Comparison of ENCODE assay signal across 8 mouse cellular contexts in genomic region chr14:121800962-121801361, GRCm38 (mm10). TPM values are rescaled to one million over a fixed set of nuclear protein-coding genes. Genes with fewer than 3 reads are reported as not detected.
DNase-seq lines count a peak whose midpoint lies in the region; ATAC-seq and TF ChIP-seq lines count a peak whose summit lies in the region.
"Had no signal": no experiment of that assay in that cellular context is flagged by ENCODE, and none has a peak within 500 bp of the region (broad histone marks: within the 10 kb centered on the region; RNA-seq: fewer than 3 reads in every experiment).

No protein-coding gene starts in this region.

- H3K36me3 ChIP-seq in kidney, embryonic 16.5 days (ENCODE audit: insufficient read depth, low read length) = no peaks in the 10 kb centered on the region
- H3K36me3 ChIP-seq in small intestine, adult 2 months (ENCODE audit: control insufficient read depth, insufficient read depth, low read length) = no peaks in the 10 kb centered on the region
- H3K36me3 ChIP-seq: hindbrain, embryonic 15.5 days had no signal

- DNase-seq in kidney, adult 18-20 months = peak; percentile 45
- DNase-seq in MN1 (ENCODE audit: low spot score) = peak; percentile 25
- peak; percentile 44 to 68 for DNase-seq in cerebellum, postnatal 25 days
- DNase-seq in frontal cortex, postnatal 25 days (ENCODE audit: low spot score in 2 of 2) = no peak
- DNase-seq in spleen, adult 18-20 months = no peak

- no peak overlapping the region for H3K4me3 ChIP-seq in kidney, embryonic 16.5 days (ENCODE audit: low read length)
- H3K4me3 ChIP-seq in small intestine, adult 2 months (ENCODE audit: low read depth, low read length) = no peak overlapping the region
- H3K4me3 ChIP-seq: hindbrain, embryonic 15.5 days had no signal

- no peak overlapping the region for H3K9ac ChIP-seq in kidney, embryonic 16.5 days (replicated peaks; ENCODE audit: low read length)
- H3K9ac ChIP-seq: hindbrain, embryonic 15.5 days had no signal

- peaks cover 17% of the 10 kb centered on the region for H3K4me1 ChIP-seq in kidney, embryonic 16.5 days (ENCODE audit: insufficient read depth, low read length)
- H3K4me1 ChIP-seq in small intestine, adult 2 months (ENCODE audit: control insufficient read depth, insufficient read depth, insufficient read length, low read length) = 0 out of 2 replicates have a peak, but pooled peaks cover 4% of the 10 kb centered on the region

- TF ChIP-seq POLR2A in small intestine, adult 2 months (IDR thresholded peaks at IDR 0.05; ENCODE audit: low read depth, low read length) = no peak

- WGBS in kidney, embryonic 16.5 days = 30% methylated on average over 2 of the region's 2 CpGs
- 3% methylated on average over 2 of the region's 2 CpGs for WGBS in small intestine, adult 2 months

- peak; percentile 28; the same call in 1 of the 2 replicates for TF ChIP-seq CTCF in small intestine, adult 2 months (IDR thresholded peaks at IDR 0.05; ENCODE audit: extremely low read depth, insufficient read length, insufficient replicate concordance, low read depth, low read length)

- no peak overlapping the region for H3K4me2 ChIP-seq in kidney, embryonic 16.5 days (replicated peaks; ENCODE audit: low read depth, low read length)
- H3K4me2 ChIP-seq: hindbrain, embryonic 15.5 days had no signal

- no peak overlapping the region for H3K27ac ChIP-seq in kidney, embryonic 16.5 days (ENCODE audit: low read length)
- H3K27ac ChIP-seq in small intestine, adult 2 months (ENCODE audit: insufficient read depth, low read depth, low read length) = no peak overlapping the region
- H3K27ac ChIP-seq: hindbrain, embryonic 15.5 days had no signal

- no peaks in the 10 kb centered on the region; the same call in 1 of the 2 replicates for H3K9me3 ChIP-seq in kidney, embryonic 16.5 days (ENCODE audit: low read length)
- H3K9me3 ChIP-seq: hindbrain, embryonic 15.5 days had no signal

- no peak for ATAC-seq in kidney, embryonic 16.5 days (ENCODE audit: low FRiP score, low TSS enrichment)

- H3K27me3 ChIP-seq in kidney, embryonic 16.5 days (ENCODE audit: insufficient read depth, low read length) = no peaks in the 10 kb centered on the region
- no peaks in the 10 kb centered on the region for H3K27me3 ChIP-seq in small intestine, adult 2 months (ENCODE audit: control insufficient read depth, insufficient read depth, low read length)
- H3K27me3 ChIP-seq: hindbrain, embryonic 15.5 days had no signal

RNA-seq across cellular contexts. Expression of gene Dock9, which starts 3.3 kb away (rescaled TPM):
- polyA plus RNA-seq in kidney, embryonic 16.5 days (2015; fragmentation: Nextera tagmentation; extraction: Ambion mirVana) = 13.0 and 14.0 TPM in 2 replicates
- polyA plus RNA-seq in small intestine, adult 2 months (2012; rRNA removed) = 3.8 and 5.7 TPM in 2 replicates

Comparison
In these comparisons a context has a peak if more than half of its experiments do, and no peak if none do; other contexts are left out.
1. DNase-seq: peak in kidney, adult 18-20 months (single experiment), MN1 (single experiment) and cerebellum, postnatal 25 days (2 of 2); none in frontal cortex, postnatal 25 days (0 of 2) and spleen, adult 18-20 months (0 of 2).